Mouse (Mus musculus) spleen, adult 2 months (tissue): ENCODE results near the gene Shbg. TPM values are rescaled to one million over a fixed set of nuclear protein-coding genes. Genes with fewer than 3 reads are reported as not detected.

Source experiments
- DNase-seq, 2 experiments: peaks; one replicate each; pipeline versions ENCODE4 v3.0.0 to v3.0.0-alpha.2; 2012 to 2021; ENCODE audit warnings: low spot score in 2 of 2, low read depth in 1 of 2
- H3K27ac ChIP-seq: fragments of 200-500 bp; 2 replicates; pipeline ENCODE4 v1.5.1; 2012; ENCODE audit warnings: low read length, inconsistent platforms; ENCODE audit not compliant: insufficient read depth
- H3K27me3 ChIP-seq: fragments of 200-500 bp; 2 replicates; pipeline ENCODE4 v1.6.1; 2012; ENCODE audit warnings: mild to moderate bottlenecking, moderate library complexity, low read length, inconsistent platforms; ENCODE audit not compliant: control insufficient read depth, insufficient read depth
- H3K36me3 ChIP-seq: fragments of 200-500 bp; 2 replicates; pipeline ENCODE4 v1.6.1; 2012; ENCODE audit warnings: mild to moderate bottlenecking, low read length, inconsistent platforms; ENCODE audit not compliant: control insufficient read depth, insufficient read depth
- H3K4me1 ChIP-seq: fragments of 200-500 bp; 2 replicates; pipeline ENCODE4 v1.6.1; 2011; ENCODE audit warnings: inconsistent platforms; ENCODE audit not compliant: control insufficient read depth, insufficient read depth, insufficient read length
- H3K4me3 ChIP-seq: fragments of 200-500 bp; 2 replicates; pipeline ENCODE4 v1.5.1; 2011; ENCODE audit warnings: mild to moderate bottlenecking, inconsistent platforms; ENCODE audit not compliant: insufficient read depth, insufficient read length; ENCODE audit errors: extremely low read depth
- CTCF ChIP-seq: fragments of 200-500 bp; IDR thresholded peaks from 2 replicates; pipeline ENCODE4 v1.5.1; 2011; ENCODE audit warnings: mild to moderate bottlenecking, inconsistent platforms; ENCODE audit not compliant: insufficient read depth, insufficient read length, insufficient replicate concordance; ENCODE audit errors: extremely low read depth
- POLR2A ChIP-seq: fragments of 200-500 bp; IDR thresholded peaks from 2 replicates; pipeline ENCODE4 v1.6.1; 2011; ENCODE audit warnings: low read depth, low read length, inconsistent platforms
- WGBS: fragments of 180-500 bp; shearing (Covaris S2); methylation state at CpG from one replicate; pipeline ENCODE4 v1.1.7; 2018; 5-methylcytosine and 5-hydroxymethylcytosine counted together
- polyA plus RNA-seq: library from polyadenylated mRNA; depleted of rRNA; stranded (reverse); fragments of >200 nt; gene quantifications from 2 replicates; pipeline ENCODE4 v1.2.3, GENCODE M21; 2012

Shbg gene
- polyA plus RNA-seq, 1 experiment = not detected

GRCm38 (mm10) chr11:69600098-69600497, 17.6 kb downstream of the Shbg start:
- H3K4me1 ChIP-seq = peaks cover 2% of the 10 kb centered on the region; the same call in 1 of the 2 replicates
- TF ChIP-seq POLR2A (no peak), CTCF (no peak)
- no peak for DNase-seq
- no peaks in the 10 kb centered on the region for H3K36me3 ChIP-seq
- WGBS = 77% methylated on average over 6 of the region's 6 CpGs
- H3K4me3 ChIP-seq = no peak overlapping the region
- H3K27ac ChIP-seq = no peak overlapping the region
- peaks cover 5% of the 10 kb centered on the region for H3K27me3 ChIP-seq

- no peaks in the 10 kb centered on the region for H3K36me3 ChIP-seq
- 24% methylated on average over 9 of the region's 9 CpGs for WGBS
- H3K4me1 ChIP-seq = no peaks in the 10 kb centered on the region
- no peak overlapping the region for H3K27ac ChIP-seq
- no peak overlapping the region for H3K4me3 ChIP-seq
- DNase-seq = no peak
- no peak for TF ChIP-seq POLR2A
- TF ChIP-seq CTCF = no peak
- H3K27me3 ChIP-seq = peaks cover under 1% of the 10 kb centered on the region; the same call in 1 of the 2 replicates
These were observed 18.3 kb downstream of the Shbg start for GRCm38 (mm10) chr11:69599436-69599835.

- H3K4me1 ChIP-seq = no peaks in the 10 kb centered on the region
- H3K27me3 ChIP-seq = no peaks in the 10 kb centered on the region
- DNase-seq = no peak
- no peak overlapping the region for H3K4me3 ChIP-seq
- H3K27ac ChIP-seq = no peak overlapping the region
- 96% methylated on average over 6 of the region's 6 CpGs for WGBS
- peaks cover 18% of the 10 kb centered on the region for H3K36me3 ChIP-seq
- TF ChIP-seq CTCF (no peak), POLR2A (no peak)
These were observed 22.9 kb downstream of the Shbg start for GRCm38 (mm10) chr11:69594853-69595252.

GRCm38 (mm10) chr11:69592799-69593198, 24.9 kb downstream of the Shbg start:
- Histone ChIP-seq H3K36me3 (peaks cover 39% of the 10 kb centered on the region), H3K4me1 (no peaks in the 10 kb centered on the region), H3K4me3 (no peak overlapping the region), H3K27me3 (no peaks in the 10 kb centered on the region), H3K27ac (no peak overlapping the region)
- no peak for TF ChIP-seq CTCF
- TF ChIP-seq POLR2A = no peak
- DNase-seq = no peak
- WGBS = 77% methylated on average over 4 of the region's 4 CpGs

GRCm38 (mm10) chr11:69591899-69592637, 25.6 kb downstream of the Shbg start:
- H3K4me1 ChIP-seq = no peaks in the 10 kb centered on the region
- TF ChIP-seq CTCF = no peak
- TF ChIP-seq POLR2A = no peak
- H3K4me3 ChIP-seq = no peak overlapping the region
- peaks cover 46% of the 10 kb centered on the region for H3K36me3 ChIP-seq
- 81% methylated on average over 7 of the region's 7 CpGs for WGBS
- H3K27ac ChIP-seq = no peak overlapping the region
- DNase-seq = no peak
- no peaks in the 10 kb centered on the region for H3K27me3 ChIP-seq

GRCm38 (mm10) chr11:69591424-69591823, 26.3 kb downstream of the Shbg start:
- H3K4me1 ChIP-seq = no peaks in the 10 kb centered on the region
- WGBS = 87% methylated on average over 3 of the region's 3 CpGs
- no peak overlapping the region for H3K27ac ChIP-seq
- DNase-seq = no peak
- no peak for TF ChIP-seq CTCF
- TF ChIP-seq POLR2A = no peak
- H3K36me3 ChIP-seq = peaks cover 47% of the 10 kb centered on the region
- no peak overlapping the region for H3K4me3 ChIP-seq
- H3K27me3 ChIP-seq = no peaks in the 10 kb centered on the region

- Histone ChIP-seq H3K27ac (no peak overlapping the region), H3K4me1 (peaks cover 5% of the 10 kb centered on the region; the same call in 1 of the 2 replicates), H3K4me3 (no peak overlapping the region), H3K27me3 (no peaks in the 10 kb centered on the region), H3K36me3 (peaks cover 47% of the 10 kb centered on the region)
- WGBS = 95% methylated on average over 8 of the region's 8 CpGs
- DNase-seq = no peak
- TF ChIP-seq POLR2A (no peak), CTCF (no peak)
These were observed 27.1 kb downstream of the Shbg start for GRCm38 (mm10) chr11:69590622-69591021.
